Mouse (Mus musculus): ENCODE measurements around the gene Fgfr2.

Fgfr2 gene

GRCm38 (mm10) chr7:132736099-132736862 lies 386.9 kb downstream of the Fgfr2 start:
- in situ Hi-C loops (cut with MboI, MseI) = no loop called here

GRCm38 (mm10) chr7:132735145-132735544 lies 388.0 kb downstream of the Fgfr2 start:
- in situ Hi-C loops (cut with MboI, MseI) = no loop called here

- in situ Hi-C loops (cut with MboI, MseI) = no loop called here
These were observed 388.9 kb downstream of the Fgfr2 start for GRCm38 (mm10) chr7:132734222-132734621.

GRCm38 (mm10) chr7:132733521-132733920 lies 389.6 kb downstream of the Fgfr2 start:
- in situ Hi-C loops (cut with MboI, MseI) = no loop called here

GRCm38 (mm10) chr7:132732136-132732789 lies 390.9 kb downstream of the Fgfr2 start:
- in situ Hi-C loops (cut with MboI, MseI) = no loop called here

GRCm38 (mm10) chr7:132731558-132731957 lies 391.6 kb downstream of the Fgfr2 start:
- in situ Hi-C loops (cut with MboI, MseI) = no loop called here

GRCm38 (mm10) chr7:132730510-132730909 lies 392.6 kb downstream of the Fgfr2 start:
- in situ Hi-C loops (cut with MboI, MseI) = no loop called here

GRCm38 (mm10) chr7:132729093-132729831 lies 393.9 kb downstream of the Fgfr2 start:
- in situ Hi-C loops (cut with MboI, MseI) = loop anchor here in 1 of 2 experiments (5.0 kb wide), 1 partner anchor 78 kb away; no protein-coding TSS in a partner anchor

- in situ Hi-C loops (cut with MboI, MseI) = loop anchor here in 1 of 2 experiments (5.0 kb wide), 1 partner anchor 81 kb away; no protein-coding TSS in a partner anchor
These were observed 396.9 kb downstream of the Fgfr2 start for GRCm38 (mm10) chr7:132726106-132726861.

- in situ Hi-C loops (cut with MboI, MseI) = loop anchor here in 1 of 2 experiments (5.0 kb wide), 1 partner anchor 83 kb away; no protein-coding TSS in a partner anchor
These were observed 398.6 kb downstream of the Fgfr2 start for GRCm38 (mm10) chr7:132724501-132725062.

GRCm38 (mm10) chr7:132723906-132724305 lies 399.2 kb downstream of the Fgfr2 start:
- in situ Hi-C loops (cut with MboI, MseI) = no loop called here

GRCm38 (mm10) chr7:132722401-132723370 lies 400.5 kb downstream of the Fgfr2 start:
- in situ Hi-C loops (cut with MboI, MseI) = no loop called here

GRCm38 (mm10) chr7:132720562-132720961 lies 402.6 kb downstream of the Fgfr2 start:
- in situ Hi-C loops (cut with MboI, MseI) = no loop called here

GRCm38 (mm10) chr7:132719570-132719969 lies 403.6 kb downstream of the Fgfr2 start:
- in situ Hi-C loops (cut with MboI, MseI) = no loop called here

GRCm38 (mm10) chr7:132715259-132715658 lies 407.9 kb downstream of the Fgfr2 start:
- in situ Hi-C loops (cut with MboI, MseI) = no loop called here

GRCm38 (mm10) chr7:132714236-132714923 lies 408.8 kb downstream of the Fgfr2 start:
- in situ Hi-C loops (cut with MboI, MseI) = no loop called here

GRCm38 (mm10) chr7:132713483-132714126 lies 409.5 kb downstream of the Fgfr2 start:
- in situ Hi-C loops (cut with MboI, MseI) = no loop called here

- in situ Hi-C loops (cut with MboI, MseI) = no loop called here
These were observed 410.2 kb downstream of the Fgfr2 start for GRCm38 (mm10) chr7:132712956-132713355.

All from T-helper 17 cell (primary cell).